Mouse (Mus musculus) thymus, adult 2 months (tissue): ENCODE data around the gene Vps37c. TPM values are rescaled to one million over a fixed set of nuclear protein-coding genes. Genes with fewer than 3 reads are reported as not detected.

Experiments used
- DNase-seq: peaks from one replicate; pipeline ENCODE4 v3.0.0; 2021
- H3K27ac ChIP-seq: fragments of 200-500 bp; 2 replicates; pipeline ENCODE4 v1.5.1; 2012; ENCODE audit warnings: low read length, control low read depth; ENCODE audit not compliant: control insufficient read depth, insufficient read depth
- H3K27me3 ChIP-seq: fragments of 200-500 bp; 2 replicates; pipeline ENCODE4 v1.6.1; 2012; ENCODE audit warnings: mild to moderate bottlenecking, low read length, moderate library complexity, mixed read lengths; ENCODE audit not compliant: control insufficient read depth, insufficient read depth
- H3K36me3 ChIP-seq: fragments of 200-500 bp; 2 replicates; pipeline ENCODE4 v1.6.1; 2012; ENCODE audit warnings: mild to moderate bottlenecking, low read length, moderate library complexity; ENCODE audit not compliant: control insufficient read depth, insufficient read depth
- H3K4me1 ChIP-seq: fragments of 200-500 bp; replicated peaks from 2 replicates; pipeline ENCODE4 v1.6.1; 2012; ENCODE audit warnings: low read length; ENCODE audit not compliant: control insufficient read depth, insufficient read depth
- H3K4me3 ChIP-seq: fragments of 200-500 bp; 2 replicates; pipeline ENCODE4 v1.5.1; 2012; ENCODE audit warnings: mild to moderate bottlenecking, low read length, control low read depth, moderate library complexity; ENCODE audit not compliant: control insufficient read depth, insufficient read depth
- CTCF ChIP-seq: fragments of 200-500 bp; IDR thresholded peaks from 2 replicates; pipeline ENCODE4 v1.5.1; 2012; ENCODE audit warnings: mild to moderate bottlenecking, control low read depth, low read length, moderate library complexity, borderline replicate concordance; ENCODE audit not compliant: control insufficient read depth, poor library complexity, insufficient read depth; ENCODE audit errors: extremely low read depth
- POLR2A ChIP-seq: fragments of 200-500 bp; IDR thresholded peaks from 2 replicates; pipeline ENCODE4 v1.6.1; 2012; ENCODE audit warnings: mild to moderate bottlenecking, low read length, control low read depth, moderate library complexity; ENCODE audit not compliant: control insufficient read depth, poor library complexity, insufficient read depth; ENCODE audit errors: extremely low read depth
- WGBS: fragments of 180-500 bp; shearing (Covaris S2); methylation state at CpG from one replicate; pipeline ENCODE4 v1.1.7; 2018; 5-methylcytosine and 5-hydroxymethylcytosine counted together
- polyA plus RNA-seq: library from polyadenylated mRNA; depleted of rRNA; stranded (reverse); fragments of >200 nt; gene quantifications from 2 replicates; pipeline ENCODE4 v1.2.3, GENCODE M21; 2012

Vps37c gene
- polyA plus RNA-seq, 1 experiment = 38.2 TPM

GRCm38 (mm10) chr19:10752646-10753045 is 64.1 kb downstream of the Vps37c start:
- H3K36me3 ChIP-seq = no peaks in the 10 kb centered on the region
- peak overlapping the region; percentile 69; the same call in 1 of the 2 replicates for H3K27ac ChIP-seq
- no peak for DNase-seq
- peaks cover 56% of the 10 kb centered on the region for H3K4me1 ChIP-seq
- no peaks in the 10 kb centered on the region for H3K27me3 ChIP-seq
- 70% methylated on average over 5 of the region's 5 CpGs for WGBS
- TF ChIP-seq POLR2A (no peak), CTCF (no peak)
- H3K4me3 ChIP-seq = no peak overlapping the region

- H3K36me3 ChIP-seq = no peaks in the 10 kb centered on the region
- H3K4me1 ChIP-seq = peaks cover 68% of the 10 kb centered on the region
- no peak for DNase-seq
- no peaks in the 10 kb centered on the region for H3K27me3 ChIP-seq
- no peak overlapping the region for H3K4me3 ChIP-seq
- TF ChIP-seq CTCF (no peak), POLR2A (no peak)
- H3K27ac ChIP-seq = no peak overlapping the region
Measured at GRCm38 (mm10) chr19:10757125-10757524, 68.6 kb downstream of the Vps37c start.

GRCm38 (mm10) chr19:10757526-10757925 is 69.0 kb downstream of the Vps37c start:
- H3K27me3 ChIP-seq = no peaks in the 10 kb centered on the region
- no peak overlapping the region for H3K27ac ChIP-seq
- WGBS = 75% methylated on average over 2 of the region's 2 CpGs
- H3K4me1 ChIP-seq = peaks cover 70% of the 10 kb centered on the region
- H3K4me3 ChIP-seq = no peak overlapping the region
- no peak for DNase-seq
- no peaks in the 10 kb centered on the region for H3K36me3 ChIP-seq
- TF ChIP-seq POLR2A (no peak), CTCF (no peak)

GRCm38 (mm10) chr19:10758708-10759107 is 70.2 kb downstream of the Vps37c start:
- WGBS = 71% methylated on average over 6 of the region's 6 CpGs
- Histone ChIP-seq H3K36me3 (no peaks in the 10 kb centered on the region), H3K27ac (no peak overlapping the region), H3K4me1 (peaks cover 72% of the 10 kb centered on the region), H3K27me3 (no peaks in the 10 kb centered on the region), H3K4me3 (no peak overlapping the region)
- DNase-seq = no peak
- no peak for TF ChIP-seq CTCF
- TF ChIP-seq POLR2A = no peak

GRCm38 (mm10) chr19:10759525-10759924 is 71.0 kb downstream of the Vps37c start:
- H3K27ac ChIP-seq = no peak overlapping the region
- H3K4me3 ChIP-seq = no peak overlapping the region
- TF ChIP-seq POLR2A = no peak

GRCm38 (mm10) chr19:10759983-10760831 is 71.7 kb downstream of the Vps37c start:
- TF ChIP-seq CTCF (no peak), POLR2A (no peak)
- H3K27ac ChIP-seq = peak overlapping the region; percentile 54; the same call in 1 of the 2 replicates
- DNase-seq = no peak
- no peaks in the 10 kb centered on the region for H3K36me3 ChIP-seq
- 41% methylated on average over 9 of the region's 9 CpGs for WGBS
- H3K4me1 ChIP-seq = peaks cover 67% of the 10 kb centered on the region
- H3K27me3 ChIP-seq = no peaks in the 10 kb centered on the region
- H3K4me3 ChIP-seq = no peak overlapping the region

More at GRCm38 (mm10) chr19:10759525-10759924, 71.0 kb downstream of the Vps37c start:
- Histone ChIP-seq H3K4me1 (peaks cover 69% of the 10 kb centered on the region), H3K36me3 (no peaks in the 10 kb centered on the region), H3K27me3 (no peaks in the 10 kb centered on the region)
- no peak for DNase-seq
